Mouse (Mus musculus) bone marrow, adult 2 months (tissue): ENCODE data around the gene Igsf21.

Experiments
- CTCF ChIP-seq: fragments of 200-500 bp; IDR thresholded peaks from 2 replicates; pipeline ENCODE4 v1.5.1; 2011; ENCODE audit warnings: low read length, control low read depth; ENCODE audit not compliant: control insufficient read depth, insufficient read depth
- POLR2A ChIP-seq: fragments of 200-500 bp; IDR thresholded peaks from 2 replicates; pipeline ENCODE4 v1.6.1; 2011; ENCODE audit warnings: low read depth, mild to moderate bottlenecking, control low read depth, low read length, borderline replicate concordance; ENCODE audit not compliant: control insufficient read depth

DNA sequence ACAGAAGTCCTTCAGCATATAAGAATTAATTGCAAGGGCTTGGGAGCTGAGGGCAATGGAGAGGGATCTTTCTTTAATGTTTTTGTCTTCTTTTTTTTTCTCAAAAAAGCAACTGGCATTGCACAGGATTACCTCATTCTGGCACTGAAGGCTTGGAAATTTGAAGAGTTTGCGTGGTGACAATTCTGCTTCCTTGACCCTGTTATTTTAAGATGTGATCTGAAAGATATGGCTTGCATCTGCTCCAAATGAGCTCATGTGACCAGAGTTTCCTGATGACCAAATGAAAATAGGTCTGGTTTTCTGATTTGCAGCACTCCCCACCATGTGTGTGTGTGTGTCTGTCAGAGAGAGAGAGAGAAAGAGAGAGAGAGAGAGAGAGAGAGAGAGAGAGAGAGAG, 74.7 kb downstream of the Igsf21 start:
- TF ChIP-seq POLR2A (no peak), CTCF (no peak)
